Mouse (Mus musculus) brown adipose tissue, adult 24 weeks (tissue): ENCODE results near the gene Eng. TPM values are rescaled to one million over a fixed set of nuclear protein-coding genes. Genes with fewer than 3 reads are reported as not detected.

Source experiments
- H3K27ac ChIP-seq: fragments of 200-500 bp; replicated peaks from 2 replicates; pipeline ENCODE4 v1.5.1; 2012; ENCODE audit warnings: low read depth, mild to moderate bottlenecking, low read length
- H3K4me1 ChIP-seq: fragments of 200-500 bp; 2 replicates; pipeline ENCODE4 v1.6.1; 2012; ENCODE audit warnings: low read length, mixed read lengths; ENCODE audit not compliant: control insufficient read depth, insufficient read depth, insufficient read length
- H3K4me3 ChIP-seq: fragments of 200-500 bp; 2 replicates; pipeline ENCODE4 v1.5.1; 2012; ENCODE audit warnings: low read depth, mild to moderate bottlenecking, low read length, moderate library complexity; ENCODE audit not compliant: insufficient read depth
- polyA plus RNA-seq: library from polyadenylated mRNA; stranded (reverse); fragments of >200 nt; gene quantifications from 2 replicates; pipeline ENCODE4 v1.2.4, GENCODE M21; 2012; ENCODE audit not compliant: missing spikeins, insufficient read depth, insufficient read length

Gene Eng
- polyA plus RNA-seq, 1 experiment, result 22.4 TPM

DNA sequence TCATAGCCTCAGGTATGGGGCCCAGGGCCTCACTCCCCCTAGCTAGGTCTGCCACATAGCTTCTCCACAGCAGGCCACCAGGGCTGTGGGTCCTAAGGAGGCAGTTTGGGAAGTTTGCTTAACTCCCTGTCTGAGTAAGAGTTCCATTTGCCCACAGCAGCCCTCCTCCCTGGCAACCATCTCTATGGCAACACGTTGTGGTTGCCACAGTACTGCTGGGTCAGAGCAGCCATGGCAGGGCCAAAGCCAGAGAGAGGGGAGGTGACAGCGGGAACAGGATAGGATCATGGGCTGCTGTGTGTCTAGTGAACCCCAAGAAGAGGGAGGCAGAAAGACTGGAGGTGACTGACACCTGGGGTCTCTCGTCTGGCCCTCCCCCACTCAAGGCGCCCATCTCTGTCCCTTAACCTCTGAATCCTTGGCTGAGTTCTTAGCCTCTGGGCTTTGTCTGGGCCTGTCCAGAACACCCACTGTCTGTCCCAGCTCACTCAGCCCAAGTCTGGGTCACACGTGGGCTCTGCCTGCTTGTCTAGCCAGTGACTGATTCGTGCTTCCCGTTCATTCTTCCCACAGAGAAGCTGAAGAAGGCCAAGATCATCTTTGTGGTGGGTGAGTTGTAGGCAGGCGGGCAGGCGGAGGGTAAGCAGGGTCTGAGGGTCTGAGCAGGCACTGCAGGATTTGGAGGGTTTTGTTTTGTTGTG is 17.0 kb upstream of the Eng start:
- H3K4me3 ChIP-seq, result no peak overlapping the region
- H3K27ac ChIP-seq, result no peak overlapping the region
- H3K4me1 ChIP-seq, result peaks cover 17% of the 10 kb centered on the region

- Histone ChIP-seq H3K27ac (no peak overlapping the region), H3K4me1 (peaks cover 22% of the 10 kb centered on the region), H3K4me3 (no peak overlapping the region)
These were observed 16.4 kb upstream of the Eng start for GRCm38 (mm10) chr2:32630036-32630435.

- H3K4me1 ChIP-seq, result peaks cover 23% of the 10 kb centered on the region
- no peak overlapping the region for H3K27ac ChIP-seq
- H3K4me3 ChIP-seq, result no peak overlapping the region
These were observed 15.3 kb upstream of the Eng start for GRCm38 (mm10) chr2:32631046-32631445.

- Histone ChIP-seq H3K4me3 (no peak overlapping the region), H3K27ac (peak overlapping the region; percentile 39), H3K4me1 (peaks cover 27% of the 10 kb centered on the region)
These were observed 14.5 kb upstream of the Eng start for GRCm38 (mm10) chr2:32631737-32632394.

GRCm38 (mm10) chr2:32633660-32634059 is 12.7 kb upstream of the Eng start:
- Histone ChIP-seq H3K4me1 (peaks cover 29% of the 10 kb centered on the region), H3K4me3 (no peak overlapping the region), H3K27ac (peak overlapping the region; percentile 97)

- Histone ChIP-seq H3K4me3 (no peak overlapping the region), H3K27ac (peak overlapping the region; percentile 97), H3K4me1 (peaks cover 30% of the 10 kb centered on the region)
These were observed 11.9 kb upstream of the Eng start for GRCm38 (mm10) chr2:32634277-32635105.

- Histone ChIP-seq H3K4me3 (no peak overlapping the region), H3K4me1 (peaks cover 34% of the 10 kb centered on the region), H3K27ac (peak overlapping the region; percentile 31)
These were observed 9.8 kb upstream of the Eng start for GRCm38 (mm10) chr2:32636617-32637016.

DNA sequence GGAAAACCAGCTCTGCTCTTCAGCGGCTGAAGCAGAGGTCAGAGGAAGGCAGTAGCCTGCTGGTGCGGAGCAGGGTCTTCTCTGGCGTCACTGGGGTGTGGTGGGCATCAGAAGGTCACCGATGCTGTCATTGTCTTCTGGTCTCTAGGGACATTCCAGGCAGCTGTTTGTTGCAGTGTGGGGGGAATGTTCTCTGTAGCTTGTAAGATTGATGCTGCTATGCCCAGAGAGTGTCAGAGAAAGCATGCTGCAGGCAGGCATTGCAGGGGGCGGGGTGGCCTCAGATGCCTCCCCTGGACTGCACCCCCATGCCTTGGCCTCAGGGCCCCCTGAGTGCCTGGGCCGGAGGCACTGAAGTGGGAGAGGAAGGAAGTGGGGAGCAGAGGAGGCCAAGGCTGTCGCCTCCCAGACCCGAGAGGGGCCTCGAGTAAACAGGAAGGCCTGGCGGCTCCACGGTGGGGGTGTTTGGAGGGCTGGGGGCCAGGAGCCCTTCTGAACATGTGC is 8.6 kb upstream of the Eng start:
- Histone ChIP-seq H3K27ac (peak overlapping the region; percentile 80), H3K4me3 (no peak overlapping the region), H3K4me1 (peaks cover 41% of the 10 kb centered on the region)

DNA sequence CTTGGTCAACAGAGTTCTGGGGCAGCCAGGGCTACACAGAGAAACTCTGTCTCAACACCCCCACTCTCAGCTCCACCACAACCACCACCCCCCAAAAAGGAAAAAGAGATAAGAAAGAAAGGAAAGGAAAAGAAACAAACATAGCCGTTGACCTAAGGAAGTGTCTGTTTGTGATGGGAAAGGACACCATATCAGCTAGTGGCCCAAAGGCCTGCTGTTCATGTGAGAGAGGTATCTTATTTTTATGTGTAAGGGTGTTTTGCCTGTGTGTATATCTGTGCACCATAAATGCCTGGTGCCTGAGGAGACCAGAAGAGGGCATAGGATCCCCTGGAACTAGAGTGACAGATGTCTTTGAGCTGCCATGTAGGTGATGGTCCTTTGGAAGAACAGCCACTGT is 6.8 kb upstream of the Eng start:
- H3K4me3 ChIP-seq, result no peak overlapping the region
- no peak overlapping the region; the same call in none of the 2 replicates for H3K27ac ChIP-seq
- H3K4me1 ChIP-seq, result peaks cover 38% of the 10 kb centered on the region

- peak overlapping the region; percentile 35 for H3K27ac ChIP-seq
- peaks cover 43% of the 10 kb centered on the region for H3K4me1 ChIP-seq
- H3K4me3 ChIP-seq, result no peak overlapping the region
These were observed 5.8 kb upstream of the Eng start for GRCm38 (mm10) chr2:32640550-32641051.

DNA sequence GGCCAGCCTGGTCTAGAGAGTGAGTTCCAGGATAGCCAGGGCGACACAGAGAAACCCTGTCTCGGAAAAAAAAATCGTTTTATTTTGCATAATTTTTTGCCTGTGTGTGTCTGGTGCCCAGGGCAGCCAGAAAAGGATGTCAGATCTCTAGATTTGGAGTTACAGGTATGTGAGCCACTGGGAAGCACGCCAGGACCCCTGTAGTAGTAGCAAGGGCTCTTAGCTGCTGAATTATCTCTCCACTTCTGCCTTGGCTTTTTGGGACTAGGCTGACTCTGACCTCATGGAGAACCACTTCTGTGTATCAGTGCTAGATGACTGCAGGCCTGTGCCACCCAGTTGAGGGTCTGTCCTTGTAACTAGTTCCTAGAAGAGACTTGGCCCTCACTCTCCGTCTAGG is 4.6 kb upstream of the Eng start:
- H3K4me1 ChIP-seq, result peaks cover 47% of the 10 kb centered on the region
- H3K4me3 ChIP-seq, result no peak overlapping the region
- H3K27ac ChIP-seq, result peak overlapping the region; percentile 36

GRCm38 (mm10) chr2:32642813-32643212 is 3.6 kb upstream of the Eng start:
- Histone ChIP-seq H3K4me1 (peaks cover 42% of the 10 kb centered on the region), H3K27ac (peak overlapping the region; percentile 41), H3K4me3 (no peak overlapping the region)

GRCm38 (mm10) chr2:32644083-32644482 is 2.3 kb upstream of the Eng start:
- Histone ChIP-seq H3K4me3 (no peak overlapping the region), H3K4me1 (peaks cover 35% of the 10 kb centered on the region), H3K27ac (0 out of 2 replicates have a peak overlapping the region, but pooled peaks have one; percentile 5)

DNA sequence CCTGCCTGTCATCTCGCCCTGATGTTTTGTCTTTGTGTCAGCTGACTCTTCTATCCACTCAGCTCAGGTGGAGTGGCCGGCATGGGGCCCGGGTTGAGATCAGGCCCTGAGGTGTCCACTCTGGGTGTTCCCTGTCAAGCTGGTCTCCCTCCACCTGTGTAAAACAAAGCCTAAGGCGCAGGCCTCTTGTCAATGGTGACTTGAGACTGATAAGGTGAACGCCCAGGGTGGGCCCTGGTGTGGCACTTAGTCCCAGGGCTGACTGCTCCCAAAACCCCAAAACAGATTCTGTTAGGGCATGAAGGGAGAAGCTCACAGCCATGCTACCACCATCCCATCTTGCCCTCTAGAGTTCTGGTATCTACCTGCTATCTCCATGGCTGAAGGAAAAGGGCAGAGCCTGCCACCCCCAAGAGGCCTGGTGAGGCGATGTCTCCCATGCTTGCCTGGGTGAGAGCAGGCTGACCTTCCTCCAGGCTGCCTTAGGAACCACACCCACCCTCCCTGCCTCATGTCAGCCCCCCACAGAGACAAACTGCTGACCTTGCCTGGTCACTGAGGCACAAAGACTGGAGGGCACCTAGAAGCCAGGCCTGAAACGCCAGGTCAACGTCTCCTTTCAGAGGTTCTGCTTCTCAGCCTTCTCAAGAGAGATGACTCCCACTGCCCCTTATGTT is 1.5 kb upstream of the Eng start:
- no peak overlapping the region for H3K4me3 ChIP-seq
- peaks cover 34% of the 10 kb centered on the region for H3K4me1 ChIP-seq
- peak overlapping the region; percentile 90 for H3K27ac ChIP-seq
